Mouse (Mus musculus): ENCODE data around the gene Pecam1.
"Not testable (repeated sequence)": the region's sequence is repeated elsewhere in the genome, so short reads cannot be mapped to it uniquely, and the experiment has no call there.

The Pecam1 gene

DNA sequence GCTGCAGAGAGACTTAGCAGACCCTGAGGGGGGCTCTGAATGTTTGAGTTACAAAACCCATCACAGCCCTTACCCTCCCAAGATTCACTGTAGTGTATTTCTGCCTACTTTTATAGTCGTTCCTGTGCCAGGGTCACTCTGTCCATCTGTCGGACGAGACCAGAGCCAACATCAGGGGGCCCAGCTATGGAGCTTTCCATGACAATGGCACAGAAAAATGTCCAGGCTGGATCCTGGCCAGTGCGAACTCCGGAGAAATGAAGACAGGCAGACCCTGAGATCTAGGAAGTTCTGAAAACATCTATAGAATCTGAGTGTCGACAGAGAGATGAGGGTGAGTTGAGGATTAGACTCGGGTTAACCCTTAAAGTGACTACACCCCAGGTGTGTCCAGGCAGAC lies 82.1 kb downstream of the Pecam1 start:
- DNase-seq (ENCODE audit: low spot score in 2 of 2): no peak

DNA sequence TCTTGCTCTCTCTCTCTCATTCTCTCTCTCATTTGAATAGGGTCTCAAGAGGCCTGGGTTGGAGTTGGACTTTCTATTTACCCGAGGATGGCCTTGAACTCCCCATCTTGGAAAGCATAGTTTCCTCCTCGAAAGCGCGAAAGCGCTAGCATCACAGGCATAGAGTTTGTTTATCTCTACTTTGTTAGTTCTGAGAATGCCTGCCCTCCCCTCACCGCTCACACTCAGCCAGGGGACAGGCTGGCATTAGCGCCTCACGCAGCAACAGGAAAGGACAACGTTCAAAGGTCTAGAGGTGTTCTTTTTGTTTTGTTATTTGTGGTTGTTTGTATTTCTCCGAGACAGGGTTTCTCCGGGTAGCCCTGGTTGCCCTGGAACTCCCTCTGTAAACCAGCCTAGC lies 82.6 kb downstream of the Pecam1 start:
- DNase-seq (ENCODE audit: low spot score in 2 of 2): no peak

DNA sequence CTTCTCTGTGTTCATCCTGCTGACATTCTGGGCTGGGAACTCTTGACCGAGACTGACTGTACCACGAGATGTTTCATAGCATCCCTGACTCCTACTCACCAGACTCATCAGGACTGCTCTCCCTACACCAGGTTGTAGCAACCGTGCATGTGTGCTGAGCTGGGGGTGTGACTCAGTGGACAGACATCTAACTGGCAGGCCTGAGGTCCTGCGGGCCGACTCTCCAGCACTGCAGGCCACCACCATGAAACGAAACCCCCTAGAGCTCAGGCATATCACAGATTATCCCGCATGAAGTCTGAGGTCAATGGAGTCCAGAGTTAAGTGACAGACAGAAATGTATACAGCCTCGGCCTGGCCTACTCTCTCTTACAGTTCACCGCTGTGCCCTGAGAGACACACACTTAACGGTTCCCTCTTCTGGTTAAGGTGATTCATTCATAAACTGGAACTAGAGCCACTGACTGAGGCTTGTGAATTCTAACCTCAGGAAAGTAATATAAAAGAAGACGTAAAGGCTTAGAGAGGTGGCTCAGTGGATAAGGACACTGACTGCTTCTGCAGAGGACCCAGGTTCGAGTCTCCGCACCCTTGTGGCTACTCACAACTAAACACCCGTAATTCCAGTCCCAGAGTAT lies 83.8 kb downstream of the Pecam1 start:
- DNase-seq (ENCODE audit: low spot score in 2 of 2): no peak

DNA sequence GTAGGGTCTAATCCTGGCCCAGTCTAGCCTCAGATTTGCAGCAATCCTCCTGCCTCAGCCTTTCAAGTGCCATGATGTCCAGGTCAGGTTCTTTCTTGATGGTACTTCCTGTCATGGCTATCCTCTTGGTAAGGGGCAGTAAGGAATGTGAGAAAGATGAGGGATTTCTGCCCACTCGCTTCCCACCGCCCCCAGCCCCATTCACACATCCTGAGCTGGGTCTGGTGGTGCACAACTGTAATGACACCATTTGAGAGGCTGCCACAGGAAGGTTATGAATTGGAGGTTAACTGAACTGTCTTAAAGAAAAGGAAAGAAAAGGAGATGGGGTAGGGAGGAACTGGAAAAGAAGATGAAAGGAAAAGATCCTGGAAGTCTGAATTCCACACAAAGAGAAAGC lies 84.6 kb downstream of the Pecam1 start:
- no peak for DNase-seq (ENCODE audit: low spot score in 2 of 2)

DNA sequence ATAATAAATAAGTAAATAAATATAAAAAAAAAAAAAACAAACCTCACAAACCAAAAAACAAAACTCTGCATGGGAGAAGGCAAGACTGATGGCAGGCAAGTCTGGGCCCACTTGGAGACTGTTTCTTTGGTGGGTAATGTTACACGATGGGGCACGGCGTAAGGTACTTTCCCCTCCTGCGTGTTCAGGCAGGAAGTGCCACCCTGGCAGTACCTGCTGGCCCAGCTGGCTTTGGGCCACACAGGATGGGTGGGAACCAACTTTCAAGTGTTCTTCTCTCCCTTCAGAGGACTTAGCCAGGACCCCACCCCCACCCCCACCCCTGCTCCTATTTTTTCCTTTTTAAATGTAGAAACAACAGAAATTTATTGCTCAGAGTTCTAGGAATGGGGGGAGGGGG lies 85.1 kb downstream of the Pecam1 start:
- DNase-seq (ENCODE audit: low spot score in 2 of 2): peak; percentile 78 to 79

DNA sequence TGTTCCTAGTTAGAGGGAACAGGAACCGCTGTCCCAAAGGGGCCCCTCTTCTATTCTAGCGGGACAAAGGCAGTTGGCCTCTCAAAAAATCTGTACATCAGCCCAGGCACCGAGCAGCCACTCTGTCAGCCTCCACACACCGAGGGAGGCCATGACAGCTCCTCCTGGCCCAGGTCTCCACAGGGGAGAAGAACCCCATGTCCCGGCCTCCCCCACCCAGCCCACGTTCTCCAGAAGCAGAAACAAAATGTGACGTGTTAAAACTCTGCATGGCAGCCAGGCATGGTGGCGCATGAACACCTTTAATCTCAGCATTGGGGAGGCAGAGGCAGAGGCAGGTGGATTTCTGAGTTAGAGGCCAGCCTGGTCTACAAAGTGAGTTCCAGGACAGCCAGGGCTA lies 85.7 kb downstream of the Pecam1 start:
- no peak for DNase-seq (ENCODE audit: low spot score in 2 of 2)

DNA sequence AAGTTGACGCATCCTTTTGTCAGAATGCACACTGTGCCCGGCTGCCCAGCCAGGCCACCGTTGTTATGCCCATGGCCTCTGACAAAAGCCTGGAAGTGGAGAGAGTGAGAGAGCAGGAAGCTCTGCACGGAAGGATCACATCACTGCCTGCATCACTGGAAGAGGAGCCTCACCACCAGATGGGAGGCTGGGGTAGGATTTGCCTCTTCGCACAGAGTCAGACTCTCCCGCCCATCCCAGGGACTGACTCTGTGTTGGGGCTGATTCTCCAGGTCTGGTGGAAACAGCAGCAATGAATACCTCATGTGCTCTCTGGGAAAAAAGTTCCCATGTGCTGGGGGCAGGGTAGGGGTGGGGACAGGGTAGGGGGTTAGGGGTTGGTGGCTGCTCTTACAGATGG lies 86.6 kb downstream of the Pecam1 start:
- DNase-seq (ENCODE audit: low spot score in 2 of 2): no peak

DNA sequence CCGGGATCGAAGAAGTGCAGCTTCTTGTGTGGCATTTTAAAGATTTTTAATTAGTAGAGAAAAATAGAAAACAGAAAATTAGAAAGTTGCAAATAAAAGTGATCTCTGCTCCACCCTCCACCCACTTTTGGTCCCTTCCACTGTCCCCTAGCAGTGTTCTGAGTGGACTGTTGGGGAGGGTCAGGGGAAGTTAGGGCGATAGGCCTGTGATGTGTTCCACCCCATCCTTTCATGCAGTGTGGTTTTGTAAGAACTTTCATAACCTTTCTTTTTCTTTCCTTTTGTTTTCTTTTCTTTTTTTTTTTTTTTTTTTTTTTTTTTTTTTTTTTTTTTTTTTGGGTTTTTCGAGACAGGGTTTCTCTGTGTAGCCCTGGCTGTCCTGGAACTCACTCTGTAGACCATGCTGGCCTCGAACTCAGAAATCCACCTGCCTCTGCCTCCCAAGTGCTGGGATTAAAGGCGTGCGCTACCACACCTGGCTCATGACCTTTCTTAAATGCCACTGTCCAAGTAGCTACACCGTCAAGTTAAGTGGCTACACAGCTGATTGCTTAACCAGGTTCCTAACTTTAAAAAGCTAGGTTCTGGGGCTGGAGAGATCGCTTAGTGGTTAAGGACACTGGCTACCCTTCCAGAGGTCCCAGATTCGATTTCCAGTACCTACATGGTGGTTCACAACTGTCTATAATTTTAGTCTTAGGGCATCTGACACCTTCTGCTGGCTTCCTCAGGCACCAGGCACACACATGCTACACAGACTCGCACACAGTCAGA lies 87.6 kb downstream of the Pecam1 start:
- no peak for DNase-seq (ENCODE audit: low spot score in 2 of 2)

DNA sequence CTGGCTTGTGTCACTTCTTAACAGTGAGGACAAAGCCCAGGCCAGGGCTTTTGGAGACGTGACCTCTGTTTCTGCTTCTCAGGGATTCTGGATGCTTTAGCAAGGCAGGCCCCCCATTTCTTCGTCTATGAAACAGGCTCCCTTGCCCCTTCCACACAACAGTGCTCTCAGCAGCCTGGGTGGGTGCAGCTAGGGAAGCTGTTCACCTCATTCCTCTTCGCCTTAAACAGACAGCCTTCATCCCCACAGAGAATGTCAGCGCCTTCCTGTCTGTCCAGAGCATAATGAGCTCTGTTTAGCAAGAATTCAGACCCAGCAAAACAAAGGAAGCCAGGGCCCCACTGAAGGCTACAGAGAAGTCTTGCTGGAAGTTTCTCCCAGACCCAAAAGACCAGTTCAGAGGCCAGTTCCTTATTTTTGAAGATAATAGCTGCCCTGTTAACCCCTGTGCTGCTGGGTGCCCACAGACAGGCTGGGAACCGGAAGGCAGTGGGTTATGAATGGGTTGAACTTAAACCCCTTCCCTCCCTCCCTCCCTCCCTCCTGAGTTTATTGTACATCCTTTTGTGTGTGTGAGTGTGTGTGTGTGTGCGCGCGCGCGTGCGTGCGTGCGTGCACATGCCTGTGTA lies 89.9 kb downstream of the Pecam1 start:
- DNase-seq (ENCODE audit: low spot score in 2 of 2): peak in 1 of 2 experiments; percentile 59

DNA sequence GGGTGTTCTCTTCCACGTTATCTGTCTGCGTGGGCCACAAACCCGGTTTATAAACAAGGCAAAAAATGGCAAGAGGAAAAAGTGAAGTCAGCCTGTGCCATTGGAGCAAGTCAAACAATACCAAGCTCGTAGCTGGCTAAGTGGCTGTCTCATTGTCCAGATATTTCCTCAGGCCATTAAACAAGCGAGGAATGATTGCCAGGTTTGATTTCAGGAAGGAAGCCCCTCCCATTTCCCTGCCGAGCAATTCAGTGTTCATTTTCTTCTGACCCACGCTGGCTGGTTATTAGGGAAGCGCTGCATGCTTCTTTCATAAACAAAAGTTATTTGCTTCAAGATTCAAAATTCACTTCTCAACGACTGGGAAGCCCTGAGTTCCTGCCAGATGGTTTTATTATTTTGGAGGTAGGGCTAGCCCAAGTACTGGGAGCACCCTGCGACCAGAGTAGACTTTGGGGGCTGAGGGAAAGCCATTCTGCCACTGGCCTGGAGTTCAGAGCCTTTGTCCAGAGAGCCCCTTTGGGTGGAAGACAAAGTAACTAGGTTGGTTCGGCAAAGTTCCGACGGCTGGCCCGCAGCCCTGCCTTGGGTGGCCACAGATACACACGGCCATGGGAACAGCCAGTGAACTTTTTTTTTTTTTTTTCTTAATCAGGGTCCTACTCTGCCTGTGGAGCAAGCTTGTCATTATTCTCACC lies 90.7 kb downstream of the Pecam1 start:
- no peak for DNase-seq (ENCODE audit: low spot score in 2 of 2)

DNA sequence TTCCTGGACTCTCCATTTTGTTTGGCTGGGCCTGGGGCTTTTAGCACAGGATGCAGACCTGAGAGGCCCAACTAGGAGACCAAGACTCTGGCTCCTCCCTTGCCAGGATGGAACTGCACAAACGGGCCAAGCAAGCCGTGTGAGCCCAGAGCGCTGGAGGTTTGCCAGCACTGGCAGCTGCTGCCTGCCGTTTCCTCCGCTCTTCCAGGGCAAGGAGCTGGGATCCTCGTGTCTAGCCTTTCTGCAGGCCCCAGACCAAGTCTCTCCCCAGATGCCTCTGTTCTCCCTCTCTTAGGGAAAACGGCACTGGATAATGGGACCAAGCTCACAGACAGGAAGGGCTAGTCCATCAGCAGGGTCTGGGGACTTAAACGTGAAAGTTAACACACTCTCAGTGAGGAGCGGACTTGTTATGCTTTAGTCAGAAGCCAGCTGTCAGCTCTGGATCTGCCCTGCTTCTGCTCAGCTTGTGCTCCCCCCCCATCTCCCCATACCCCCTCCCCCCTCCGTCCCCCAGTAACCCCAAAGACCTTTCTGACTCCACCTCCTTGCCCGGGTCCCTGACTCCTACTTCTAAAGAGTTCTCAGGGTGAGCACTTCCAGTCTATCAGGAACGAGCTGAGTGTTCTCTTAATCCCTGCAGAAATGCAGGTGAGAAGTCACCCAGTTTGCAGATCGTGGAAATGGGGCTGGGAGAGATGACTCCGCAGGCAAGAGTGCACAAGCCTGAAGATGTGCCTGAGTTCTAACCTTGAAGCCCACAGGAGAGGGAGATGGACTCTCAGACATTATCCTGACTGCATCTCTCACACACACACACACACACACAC lies 92.2 kb downstream of the Pecam1 start:
- no peak for DNase-seq (ENCODE audit: low spot score in 2 of 2)

DNA sequence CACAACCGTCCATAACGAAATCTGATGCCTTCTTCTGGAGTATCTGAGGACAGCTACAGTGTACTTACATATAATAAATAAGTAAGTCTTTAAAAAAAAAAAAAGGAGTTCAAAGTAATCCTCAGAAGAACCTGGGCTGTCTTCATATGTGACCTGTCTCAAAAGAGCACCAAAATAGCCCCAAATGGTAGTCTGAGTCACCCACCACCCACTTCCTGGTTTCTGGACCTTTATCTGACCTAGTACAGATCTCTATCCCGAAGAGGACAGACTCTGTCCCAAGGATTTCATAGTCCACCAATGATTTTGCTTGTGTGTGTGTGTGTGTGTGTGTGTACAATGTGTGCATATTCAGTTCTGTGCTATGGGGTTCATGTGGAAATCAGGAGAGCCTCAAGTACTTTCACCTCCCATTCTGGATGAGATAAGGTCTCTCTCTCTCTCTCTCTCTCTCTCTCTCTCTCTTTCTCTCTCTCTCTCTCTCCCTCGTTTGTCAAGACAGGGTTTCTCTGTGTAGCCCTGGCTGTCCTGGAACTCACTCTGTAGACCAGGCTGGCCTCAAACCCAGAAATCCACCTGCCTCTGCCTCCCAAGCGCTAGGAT lies 93.4 kb downstream of the Pecam1 start:
- not testable (repeated sequence) for DNase-seq (ENCODE audit: low spot score in 2 of 2)

DNA sequence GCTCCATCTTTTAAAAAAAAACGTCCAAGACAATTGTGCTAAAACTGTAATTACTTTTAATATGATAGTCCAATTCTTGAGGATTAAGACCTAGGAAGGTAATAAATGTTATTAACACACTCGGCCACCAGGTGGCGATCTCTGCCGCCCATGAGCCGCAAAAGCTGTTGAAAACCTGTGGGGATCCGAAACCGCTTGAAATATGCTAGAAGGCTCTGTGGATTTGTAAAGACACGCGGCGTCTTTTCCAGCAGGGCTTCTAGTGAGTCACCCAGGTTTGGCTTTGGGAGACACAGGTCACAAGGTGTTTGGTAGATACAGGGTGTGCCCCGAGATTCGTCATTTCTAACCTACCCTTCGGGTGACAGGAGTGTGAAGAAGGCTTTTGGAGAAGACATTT lies 102.1 kb downstream of the Pecam1 start:
- peak; percentile 72 to 83 for DNase-seq (ENCODE audit: low spot score in 2 of 2)

DNA sequence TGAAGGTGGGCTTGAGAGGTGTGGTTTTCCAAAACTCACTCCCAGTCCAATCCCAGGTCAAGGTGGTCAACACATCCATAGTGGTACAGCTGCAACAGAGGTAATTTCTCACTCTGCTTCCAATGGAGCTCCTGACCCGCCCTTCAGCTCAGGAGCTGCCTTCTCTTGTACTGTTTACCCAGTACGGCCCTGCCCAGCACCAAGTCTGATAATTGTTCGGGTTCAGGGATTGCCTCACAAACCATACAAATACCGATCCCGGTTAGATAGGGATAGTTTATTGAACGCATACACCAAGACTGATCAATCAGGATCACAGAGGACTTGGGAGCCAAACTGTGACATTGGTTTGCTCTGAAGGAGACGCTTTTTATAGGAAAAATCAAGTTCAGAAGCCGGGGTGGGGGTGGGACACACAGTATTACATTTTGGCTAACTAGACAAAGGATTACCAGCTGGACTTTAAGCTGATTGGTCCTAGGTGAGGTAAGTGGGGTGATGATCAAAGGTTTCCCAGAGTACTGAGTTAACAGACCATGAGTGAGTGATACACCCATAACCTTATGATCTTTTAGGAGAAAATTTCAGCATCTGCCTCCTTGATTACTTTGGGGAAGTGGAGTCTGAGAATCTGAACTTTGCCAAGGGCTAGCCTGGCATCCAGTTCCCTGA lies 107.3 kb downstream of the Pecam1 start:
- DNase-seq (ENCODE audit: low spot score in 2 of 2): no peak

DNA sequence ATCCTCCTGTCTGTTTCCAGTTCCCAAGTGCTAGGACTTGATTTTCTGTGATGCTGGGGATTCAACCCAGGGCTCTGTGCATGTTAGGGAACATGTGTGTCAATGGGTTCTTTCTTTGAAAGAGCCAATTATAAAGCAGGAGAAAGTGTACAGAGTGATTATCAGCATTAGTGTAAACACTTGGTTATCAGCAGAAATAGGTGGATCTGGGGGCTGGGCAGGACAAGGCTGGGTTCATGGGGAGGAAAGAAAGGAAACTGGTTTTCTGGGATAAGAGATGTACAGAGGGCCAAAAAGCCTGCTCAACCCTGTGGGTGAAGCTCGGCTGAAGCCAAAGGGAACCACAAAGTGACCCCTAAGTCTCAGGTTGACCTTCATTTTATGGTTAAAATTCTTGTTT lies 108.8 kb downstream of the Pecam1 start:
- DNase-seq (ENCODE audit: low spot score in 2 of 2): no peak

DNA sequence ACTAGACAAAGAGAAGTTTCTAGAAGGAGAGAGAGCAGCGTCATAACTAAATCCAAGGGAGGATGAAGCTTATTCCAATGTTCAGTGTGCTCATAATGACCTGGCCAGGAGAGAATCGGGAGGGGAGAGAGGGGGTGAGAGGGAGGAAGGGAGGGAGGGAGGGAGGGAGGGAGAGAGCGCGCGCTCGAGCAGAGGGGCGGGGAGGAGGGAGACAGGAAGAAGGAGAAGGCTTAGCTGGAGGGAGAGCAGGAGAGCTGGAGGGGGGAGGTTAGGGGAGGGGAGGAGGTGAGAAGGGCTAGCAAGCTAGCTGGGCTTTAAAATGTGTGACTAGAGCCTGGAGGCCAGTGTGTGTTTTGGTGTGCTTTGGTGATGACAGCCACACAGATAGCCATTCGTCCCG lies 110.4 kb downstream of the Pecam1 start:
- DNase-seq (ENCODE audit: low spot score in 2 of 2): no peak

DNA sequence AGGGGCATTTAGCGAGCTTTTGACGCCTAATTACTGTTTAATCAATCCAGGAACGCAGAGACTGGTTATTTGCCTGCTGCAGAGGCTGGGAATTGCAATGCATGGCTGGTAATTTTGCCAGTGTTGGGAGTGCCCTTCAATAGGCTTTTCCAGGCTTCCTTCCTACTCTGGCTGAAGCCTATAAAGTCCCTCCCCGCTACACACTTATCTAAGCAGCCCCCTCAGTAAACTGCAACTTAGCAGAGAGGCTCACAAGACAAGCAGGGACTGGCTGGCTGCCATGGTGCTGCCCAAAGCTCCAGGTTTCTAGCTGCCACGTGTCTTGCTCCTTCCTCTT lies 111.1 kb downstream of the Pecam1 start:
- DNase-seq (ENCODE audit: low spot score in 2 of 2): no peak

DNA sequence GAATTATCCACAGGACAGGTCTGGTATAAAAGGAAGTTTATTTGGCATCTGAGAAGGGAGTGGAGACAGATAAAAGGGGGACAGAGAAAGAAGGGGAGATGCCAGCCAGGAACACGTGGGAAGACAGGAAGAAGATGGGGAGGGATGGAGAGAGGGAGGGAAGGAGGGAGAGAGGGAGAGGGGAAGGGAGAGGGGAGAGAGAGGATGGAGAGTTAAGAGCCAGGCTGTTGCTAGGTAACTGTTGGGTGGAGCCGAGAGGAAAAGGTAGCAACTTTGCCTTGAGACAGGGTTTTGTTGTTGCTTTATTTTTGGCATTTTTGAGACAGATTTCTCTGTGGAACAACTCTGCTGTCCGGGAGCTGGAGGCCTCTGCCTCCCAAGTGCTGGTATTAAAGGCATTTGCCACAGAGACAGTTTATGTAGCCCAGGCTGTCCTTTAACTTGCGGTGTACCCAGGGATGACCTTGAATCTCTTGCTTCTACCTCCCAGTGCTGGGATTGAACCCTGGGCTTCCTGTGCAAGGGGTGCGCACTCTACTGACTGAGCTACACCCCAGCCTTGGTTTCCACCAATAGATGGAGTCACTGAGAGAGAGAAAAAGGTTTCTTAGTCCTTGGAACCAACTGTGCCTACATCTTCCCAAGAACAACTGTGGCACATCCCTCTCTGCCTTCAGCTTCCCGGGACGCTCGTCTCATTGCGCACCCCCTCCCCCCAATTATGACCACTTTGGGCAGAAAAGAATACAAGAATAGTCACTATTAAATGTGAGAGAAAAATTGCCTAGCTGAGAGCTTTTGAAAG lies 111.7 kb downstream of the Pecam1 start:
- no peak for DNase-seq (ENCODE audit: low spot score in 2 of 2)

DNA sequence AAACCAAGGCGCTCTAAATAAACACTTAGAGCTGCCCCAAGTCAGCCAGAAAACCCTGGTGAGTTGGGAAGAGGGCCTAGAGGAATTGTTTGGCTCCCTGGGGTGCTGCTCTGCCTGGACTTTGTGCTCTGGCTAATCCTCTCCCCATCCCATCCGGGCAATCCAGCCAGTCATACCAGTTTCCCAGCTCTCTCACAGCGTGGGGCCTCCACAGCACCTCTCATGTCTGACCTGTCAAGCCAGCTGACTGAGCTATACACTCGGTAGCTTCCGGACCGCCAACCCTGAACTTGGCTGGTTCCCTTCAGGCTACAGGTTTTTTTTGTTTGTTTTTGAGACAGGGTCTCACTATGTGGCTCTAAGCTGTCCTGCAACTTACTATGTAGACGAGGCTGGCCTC lies 112.7 kb downstream of the Pecam1 start:
- no peak for DNase-seq (ENCODE audit: low spot score in 2 of 2)

DNA sequence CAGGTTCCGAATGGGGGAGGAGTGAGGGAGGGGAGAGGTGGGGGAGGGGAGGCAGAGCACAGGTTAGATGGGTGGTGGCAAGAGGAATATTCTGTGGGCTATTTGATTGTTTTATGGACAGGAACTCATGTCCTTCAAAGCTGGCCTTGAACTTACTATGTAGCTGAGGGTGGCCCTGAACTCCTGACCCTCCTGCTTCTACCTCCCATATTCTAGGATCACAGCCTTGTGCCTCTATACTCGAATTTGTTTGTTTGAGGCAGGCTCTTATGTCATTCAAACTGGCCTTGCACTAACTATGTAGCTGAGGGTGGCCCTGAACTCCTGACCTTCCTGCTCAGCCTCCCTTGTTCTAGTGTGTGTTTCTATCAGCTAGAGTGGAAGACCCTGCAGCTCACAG lies 114.5 kb downstream of the Pecam1 start:
- no peak for DNase-seq (ENCODE audit: low spot score in 2 of 2)

All from natural killer cell, adult 2 months (primary cell).